Mouse (Mus musculus) small intestine, adult 2 months (tissue): ENCODE measurements at regions not wholly inside any gene's neighbourhood (a gene's known extent, or its start where the extent isn't known, plus 50 kb on each side); places are given as distances from the start of the nearest gene placed in this dataset.

ENCODE experiments used
- CTCF ChIP-seq: fragments of 200-500 bp; IDR thresholded peaks from 2 replicates; pipeline ENCODE4 v1.5.1; 2012; ENCODE audit warnings: low read depth, mild to moderate bottlenecking, control low read depth, inconsistent platforms, low read length, moderate library complexity, mixed read lengths; ENCODE audit not compliant: insufficient replicate concordance, insufficient read length; ENCODE audit errors: extremely low read depth
- POLR2A ChIP-seq: fragments of 200-500 bp; IDR thresholded peaks from 2 replicates; pipeline ENCODE4 v1.6.1; 2012; ENCODE audit warnings: low read depth, mild to moderate bottlenecking, control low read depth, inconsistent platforms, low read length, moderate library complexity

GRCm38 (mm10) chr17:13562974-13563373 is 197.4 kb upstream of the Afdn start:
- TF ChIP-seq CTCF (no peak), POLR2A (no peak)
